Mouse (Mus musculus) brain, embryonic 14.5 days (tissue): Measurements from ENCODE around the gene Auts2.

Source experiments
- CTCF ChIP-seq: fragments of 200-500 bp; IDR thresholded peaks from 2 replicates; pipeline ENCODE4 v1.5.1; 2012; ENCODE audit warnings: inconsistent platforms, mild to moderate bottlenecking, moderate library complexity, borderline replicate concordance; ENCODE audit not compliant: insufficient read depth, insufficient read length; ENCODE audit errors: extremely low read depth
- POLR2A ChIP-seq: fragments of 200-500 bp; IDR thresholded peaks from 2 replicates; pipeline ENCODE4 v1.6.1; 2012; ENCODE audit warnings: mild to moderate bottlenecking, inconsistent platforms, borderline replicate concordance; ENCODE audit not compliant: poor library complexity, insufficient read depth, insufficient read length, severe bottlenecking; ENCODE audit errors: extremely low read depth

DNA sequence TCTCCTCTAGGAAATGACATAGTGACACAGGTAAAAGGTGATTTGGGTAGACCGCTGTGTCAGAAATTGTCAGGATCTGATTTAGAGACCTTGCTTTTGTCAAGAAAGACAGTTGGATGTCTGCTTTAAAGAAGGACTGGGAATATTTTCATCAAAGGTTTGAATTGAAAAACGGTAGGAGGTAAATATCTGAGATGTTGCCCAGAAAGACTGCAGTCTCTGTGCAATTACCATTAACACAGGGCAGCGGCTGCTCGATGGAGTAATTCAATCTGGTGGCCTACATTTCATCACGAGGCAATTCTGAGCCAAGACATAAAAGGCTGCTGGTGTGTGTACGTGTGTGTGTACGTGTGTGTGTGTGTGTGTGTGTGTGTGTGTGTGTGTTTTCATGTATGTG lies 529.8 kb downstream of the Auts2 start:
- TF ChIP-seq POLR2A: no peak
- no peak for TF ChIP-seq CTCF
